ENCODE assay signal across 12 mouse cellular contexts in genomic region chr12:13048168-13048727, GRCm38 (mm10).
DNase-seq lines count a peak whose midpoint lies in the region; ATAC-seq and TF ChIP-seq lines count a peak whose summit lies in the region.
"Had no signal": no experiment of that assay in that cellular context is flagged by ENCODE, and none has a peak within 500 bp of the region (broad histone marks: within the 10 kb centered on the region; RNA-seq: fewer than 3 reads in every experiment).

No protein-coding gene starts in this region.

- peak; percentile 16 for DNase-seq in liver
- DNase-seq in embryo, embryonic 10.5 days (ENCODE audit: low spot score): peak; percentile 89
- DNase-seq in kidney, adult 9 months: peak; percentile 35
- peak; percentile 16 for DNase-seq in limb, embryonic 14.5 days (ENCODE audit: low spot score)
- no peak for DNase-seq in adrenal gland, postnatal 4 days (ENCODE audit: low spot score in 2 of 2)
- no peak for DNase-seq in adrenal gland, postnatal 14 days
- DNase-seq: adrenal gland, postnatal 10 days; cerebellum, adult 11-12 months; heart, postnatal 14 days had no signal

- no peak overlapping the region for H3K4me3 ChIP-seq in liver, embryonic 12.5 days
- H3K4me3 ChIP-seq in limb, embryonic 14.5 days (replicated peaks; ENCODE audit: low read length): no peak overlapping the region

- H3K4me1 ChIP-seq in liver, embryonic 12.5 days: peaks cover 7% of the 10 kb centered on the region; the same call in 1 of the 2 replicates
- H3K4me1 ChIP-seq in limb, embryonic 14.5 days (ENCODE audit: control insufficient read depth, insufficient read depth, low read length): peaks cover 40% of the 10 kb centered on the region

- ATAC-seq in liver, embryonic 12.5 days: no peak
- no peak for ATAC-seq in limb, embryonic 14.5 days (ENCODE audit: low FRiP score, low read depth)
- no peak for ATAC-seq in granulocyte monocyte progenitor cell, adult 5-6 weeks (replicated peaks; ENCODE audit: poor library complexity, severe bottlenecking)

- WGBS in liver, embryonic 12.5 days (ENCODE audit: insufficient replicate concordance): 57% methylated on average over 13 of the region's 13 CpGs
- WGBS in limb, embryonic 14.5 days: 24% methylated on average over 13 of the region's 13 CpGs

- H3K9me3 ChIP-seq in liver, embryonic 12.5 days (replicated peaks): no peaks in the 10 kb centered on the region
- H3K9me3 ChIP-seq in limb, embryonic 14.5 days (ENCODE audit: control insufficient read depth, low read length): no peaks in the 10 kb centered on the region

- H3K27me3 ChIP-seq in liver, embryonic 12.5 days (replicated peaks): no peaks in the 10 kb centered on the region; the same call in 1 of the 2 replicates
- H3K27me3 ChIP-seq in limb, embryonic 14.5 days (ENCODE audit: control insufficient read depth, insufficient read depth, low read length): 0 out of 2 replicates have a peak, but pooled peaks cover 4% of the 10 kb centered on the region

- no peak for TF ChIP-seq POLR2A in limb, embryonic 14.5 days (IDR thresholded peaks at IDR 0.05; ENCODE audit: borderline replicate concordance, extremely low read depth, insufficient read depth, insufficient read length)

- no peak overlapping the region for H3K27ac ChIP-seq in liver, embryonic 12.5 days
- H3K27ac ChIP-seq in limb, embryonic 14.5 days (replicated peaks; ENCODE audit: low read depth, low read length): no peak overlapping the region
- H3K27ac ChIP-seq: liver, embryonic 14.5 days had no signal

- H3K4me2 ChIP-seq in liver, embryonic 12.5 days: no peak overlapping the region
- H3K4me2 ChIP-seq in limb, embryonic 14.5 days (replicated peaks; ENCODE audit: low read depth, low read length, severe bottlenecking): no peak overlapping the region

- no peak overlapping the region for H3K9ac ChIP-seq in liver, embryonic 12.5 days
- H3K9ac ChIP-seq in limb, embryonic 14.5 days (ENCODE audit: low read depth, low read length, severe bottlenecking): no peak overlapping the region
- H3K9ac ChIP-seq: liver, embryonic 14.5 days had no signal

- H3K36me3 ChIP-seq in liver, embryonic 12.5 days: no peaks in the 10 kb centered on the region
- no peaks in the 10 kb centered on the region for H3K36me3 ChIP-seq in limb, embryonic 14.5 days (ENCODE audit: control insufficient read depth, insufficient read depth, low read length)

Comparison
In these comparisons a context has a peak if more than half of its experiments do, and no peak if none do; other contexts are left out.
1. DNase-seq: peak in liver (single experiment), embryo, embryonic 10.5 days (single experiment), kidney, adult 9 months (single experiment) and limb, embryonic 14.5 days (single experiment); none in adrenal gland, postnatal 4 days (0 of 2) and adrenal gland, postnatal 14 days (single experiment).